Mouse (Mus musculus) skeletal muscle tissue, adult 2 months (tissue): ENCODE measurements at regions not wholly inside any gene's neighbourhood (a gene's known extent, or its start where the extent isn't known, plus 50 kb on each side); places are given as distances from the start of the nearest gene placed in this dataset.
A peak's percentile ranks its signal among the peaks of the same experiment; 100 is the strongest.

ENCODE experiments used
- DNase-seq: peaks from one replicate; pipeline ENCODE4 v3.0.0-alpha.2; 2012; ENCODE audit warnings: low read depth, low spot score

- no peak for DNase-seq
Measured at GRCm38 (mm10) chr7:118042914-118043313, 73.1 kb downstream of the Rps15a start.

GRCm38 (mm10) chr7:118039862-118040261 lies 76.1 kb downstream of the Rps15a start:
- no peak for DNase-seq

- DNase-seq, result no peak
Measured at GRCm38 (mm10) chr7:118037062-118037461, 78.9 kb downstream of the Rps15a start.

GRCm38 (mm10) chr7:118026106-118026526 lies 89.9 kb downstream of the Rps15a start:
- DNase-seq, result no peak

GRCm38 (mm10) chr7:118004620-118005019 lies 111.4 kb downstream of the Rps15a start:
- DNase-seq, result no peak

GRCm38 (mm10) chr7:118001881-118002280 lies 114.1 kb downstream of the Rps15a start:
- no peak for DNase-seq

- no peak for DNase-seq
Measured at GRCm38 (mm10) chr7:118001121-118001520, 114.9 kb downstream of the Rps15a start.

GRCm38 (mm10) chr7:117982177-117982576 lies 133.8 kb downstream of the Rps15a start:
- DNase-seq, result no peak

GRCm38 (mm10) chr7:117971176-117971575 lies 144.8 kb downstream of the Rps15a start:
- no peak for DNase-seq

GRCm38 (mm10) chr7:117943435-117943834 lies 172.6 kb downstream of the Rps15a start:
- DNase-seq, result no peak

GRCm38 (mm10) chr7:117939618-117940017 lies 176.4 kb downstream of the Rps15a start:
- no peak for DNase-seq

GRCm38 (mm10) chr7:117934908-117935307 lies 181.1 kb downstream of the Rps15a start:
- no peak for DNase-seq

- DNase-seq, result no peak
Measured at GRCm38 (mm10) chr7:117931234-117931895, 184.6 kb downstream of the Rps15a start.

- no peak for DNase-seq
Measured at GRCm38 (mm10) chr7:117930392-117930791, 185.6 kb downstream of the Rps15a start.

- DNase-seq, result no peak
Measured at GRCm38 (mm10) chr7:117926396-117926795, 189.6 kb downstream of the Rps15a start.

GRCm38 (mm10) chr7:117922270-117922669 lies 193.7 kb downstream of the Rps15a start:
- no peak for DNase-seq

- no peak for DNase-seq
Measured at GRCm38 (mm10) chr7:117918206-117918995, 197.6 kb downstream of the Rps15a start.

GRCm38 (mm10) chr7:117916915-117917314 lies 199.1 kb downstream of the Rps15a start:
- DNase-seq, result no peak

- no peak for DNase-seq
Measured at GRCm38 (mm10) chr7:117912453-117912852, 203.5 kb downstream of the Rps15a start.

- DNase-seq, result no peak
Measured at GRCm38 (mm10) chr7:117911062-117911461, 204.9 kb downstream of the Rps15a start.

- no peak for DNase-seq
Measured at GRCm38 (mm10) chr7:117896528-117896927, 219.5 kb downstream of the Rps15a start.

GRCm38 (mm10) chr7:117887288-117887687 lies 228.7 kb downstream of the Rps15a start:
- DNase-seq, result no peak

- DNase-seq, result peak; percentile 7
Measured at GRCm38 (mm10) chr7:117882803-117883202, 233.2 kb downstream of the Rps15a start.
